Mouse (Mus musculus): Measurements from ENCODE around the gene Zfp329. TPM values are rescaled to one million over a fixed set of nuclear protein-coding genes. Genes with fewer than 3 reads are reported as not detected.
"Not testable (repeated sequence)": the region's sequence is repeated elsewhere in the genome, so short reads cannot be mapped to it uniquely, and the experiment has no call there.

The Zfp329 gene
- polyA plus RNA-seq, 1 experiment from 2014 or later: 13.4 TPM

- Histone ChIP-seq H3K27ac (ENCODE audit: low read depth, low read length) (peak overlapping the region; percentile 78), H3K4me2 (no peak overlapping the region), H3K4me3 (ENCODE audit: low read depth, low read length) (no peak overlapping the region), H3K36me3 (ENCODE audit: control insufficient read depth, insufficient read depth, low read length) (peaks cover 11% of the 10 kb centered on the region), H3K27me3 (ENCODE audit: control insufficient read depth, insufficient read depth, low read length) (no peaks in the 10 kb centered on the region), H3K9me3 (replicated peaks; ENCODE audit: control insufficient read depth, low read length) (peaks cover 7% of the 10 kb centered on the region), H3K4me1 (ENCODE audit: control insufficient read depth, insufficient read depth, low read length) (no peaks in the 10 kb centered on the region), H3K9ac (ENCODE audit: low read depth, low read length) (no peak overlapping the region)
- WGBS (ENCODE audit: insufficient replicate concordance): 66% methylated on average over 1 of the region's 1 CpGs
- ATAC-seq (replicated peaks; ENCODE audit: insufficient number of reproducible peaks, low FRiP score, low TSS enrichment): no peak
These were observed 19.1 kb downstream of the Zfp329 start for GRCm38 (mm10) chr7:12799554-12799953.

- ATAC-seq (replicated peaks; ENCODE audit: insufficient number of reproducible peaks, low FRiP score, low TSS enrichment): no peak
- H3K27me3 ChIP-seq (ENCODE audit: control insufficient read depth, insufficient read depth, low read length): no peaks in the 10 kb centered on the region
- WGBS (ENCODE audit: insufficient replicate concordance): 59% methylated on average over 2 of the region's 2 CpGs
These were observed 20.7 kb downstream of the Zfp329 start for GRCm38 (mm10) chr7:12797971-12798370.

GRCm38 (mm10) chr7:12792624-12793023, 26.0 kb downstream of the Zfp329 start:
- H3K36me3 ChIP-seq (ENCODE audit: control insufficient read depth, insufficient read depth, low read length); H3K27ac ChIP-seq (ENCODE audit: low read depth, low read length); H3K9me3 ChIP-seq (replicated peaks; ENCODE audit: control insufficient read depth, low read length); H3K4me1 ChIP-seq (ENCODE audit: control insufficient read depth, insufficient read depth, low read length); H3K4me3 ChIP-seq (ENCODE audit: low read depth, low read length); ATAC-seq (replicated peaks; ENCODE audit: insufficient number of reproducible peaks, low FRiP score, low TSS enrichment); H3K27me3 ChIP-seq (ENCODE audit: control insufficient read depth, insufficient read depth, low read length); H3K4me2 ChIP-seq; H3K9ac ChIP-seq (ENCODE audit: low read depth, low read length): not testable (repeated sequence)
- WGBS (ENCODE audit: insufficient replicate concordance): 86% methylated on average over 11 of the region's 11 CpGs

More at GRCm38 (mm10) chr7:12797971-12798370, 20.7 kb downstream of the Zfp329 start:
- Histone ChIP-seq H3K9ac (ENCODE audit: low read depth, low read length) (no peak overlapping the region), H3K36me3 (ENCODE audit: control insufficient read depth, insufficient read depth, low read length) (peaks cover 11% of the 10 kb centered on the region), H3K9me3 (replicated peaks; ENCODE audit: control insufficient read depth, low read length) (peaks cover 7% of the 10 kb centered on the region), H3K4me3 (ENCODE audit: low read depth, low read length) (no peak overlapping the region), H3K27ac (ENCODE audit: low read depth, low read length) (no peak overlapping the region), H3K4me1 (ENCODE audit: control insufficient read depth, insufficient read depth, low read length) (no peaks in the 10 kb centered on the region), H3K4me2 (no peak overlapping the region)

- no peak overlapping the region for H3K9ac ChIP-seq (ENCODE audit: low read depth, low read length)
- H3K27ac ChIP-seq (ENCODE audit: low read depth, low read length): no peak overlapping the region
- no peak overlapping the region for H3K4me2 ChIP-seq
- no peaks in the 10 kb centered on the region for H3K27me3 ChIP-seq (ENCODE audit: control insufficient read depth, insufficient read depth, low read length)
- H3K36me3 ChIP-seq (ENCODE audit: control insufficient read depth, insufficient read depth, low read length): no peaks in the 10 kb centered on the region
- H3K4me1 ChIP-seq (ENCODE audit: control insufficient read depth, insufficient read depth, low read length): no peaks in the 10 kb centered on the region
- H3K4me3 ChIP-seq (ENCODE audit: low read depth, low read length): no peak overlapping the region
- 35% methylated on average over 5 of the region's 5 CpGs for WGBS (ENCODE audit: insufficient replicate concordance)
- no peak for ATAC-seq (replicated peaks; ENCODE audit: insufficient number of reproducible peaks, low FRiP score, low TSS enrichment)
- no peaks in the 10 kb centered on the region for H3K9me3 ChIP-seq (replicated peaks; ENCODE audit: control insufficient read depth, low read length)
These were observed 30.6 kb downstream of the Zfp329 start for GRCm38 (mm10) chr7:12788025-12788424.

GRCm38 (mm10) chr7:12787333-12787732, 31.3 kb downstream of the Zfp329 start:
- Histone ChIP-seq H3K4me2 (no peak overlapping the region), H3K36me3 (ENCODE audit: control insufficient read depth, insufficient read depth, low read length) (no peaks in the 10 kb centered on the region), H3K9me3 (replicated peaks; ENCODE audit: control insufficient read depth, low read length) (no peaks in the 10 kb centered on the region), H3K27ac (ENCODE audit: low read depth, low read length) (no peak overlapping the region), H3K4me1 (ENCODE audit: control insufficient read depth, insufficient read depth, low read length) (no peaks in the 10 kb centered on the region), H3K9ac (ENCODE audit: low read depth, low read length) (no peak overlapping the region), H3K4me3 (ENCODE audit: low read depth, low read length) (no peak overlapping the region), H3K27me3 (ENCODE audit: control insufficient read depth, insufficient read depth, low read length) (no peaks in the 10 kb centered on the region)
- no peak for ATAC-seq (replicated peaks; ENCODE audit: insufficient number of reproducible peaks, low FRiP score, low TSS enrichment)
- 74% methylated on average over 6 of the region's 6 CpGs for WGBS (ENCODE audit: insufficient replicate concordance)

GRCm38 (mm10) chr7:12780151-12780830, 38.4 kb downstream of the Zfp329 start:
- Histone ChIP-seq H3K27ac (ENCODE audit: low read depth, low read length) (peak overlapping the region; percentile 35; the same call in 1 of the 2 replicates), H3K4me3 (ENCODE audit: low read depth, low read length) (peak overlapping the region; percentile 76), H3K4me1 (ENCODE audit: control insufficient read depth, insufficient read depth, low read length) (no peaks in the 10 kb centered on the region), H3K36me3 (ENCODE audit: control insufficient read depth, insufficient read depth, low read length) (0 out of 2 replicates have a peak, but pooled peaks cover 1% of the 10 kb centered on the region), H3K9ac (ENCODE audit: low read depth, low read length) (peak overlapping the region; percentile 88), H3K9me3 (replicated peaks; ENCODE audit: control insufficient read depth, low read length) (no peaks in the 10 kb centered on the region), H3K4me2 (peak overlapping the region; percentile 98), H3K27me3 (ENCODE audit: control insufficient read depth, insufficient read depth, low read length) (no peaks in the 10 kb centered on the region)
- WGBS (ENCODE audit: insufficient replicate concordance): 1% methylated on average over 57 of the region's 57 CpGs
- peak; percentile 92 for ATAC-seq (replicated peaks; ENCODE audit: insufficient number of reproducible peaks, low FRiP score, low TSS enrichment)

- Histone ChIP-seq H3K27me3 (ENCODE audit: control insufficient read depth, insufficient read depth, low read length) (no peaks in the 10 kb centered on the region), H3K4me3 (ENCODE audit: low read depth, low read length) (peak overlapping the region; percentile 76), H3K9me3 (replicated peaks; ENCODE audit: control insufficient read depth, low read length) (no peaks in the 10 kb centered on the region), H3K4me2 (peak overlapping the region; percentile 98), H3K9ac (ENCODE audit: low read depth, low read length) (peak overlapping the region; percentile 88), H3K4me1 (ENCODE audit: control insufficient read depth, insufficient read depth, low read length) (no peaks in the 10 kb centered on the region), H3K27ac (ENCODE audit: low read depth, low read length) (no peak overlapping the region), H3K36me3 (ENCODE audit: control insufficient read depth, insufficient read depth, low read length) (peaks cover 6% of the 10 kb centered on the region; the same call in 1 of the 2 replicates)
- 25% methylated on average over 10 of the region's 10 CpGs for WGBS (ENCODE audit: insufficient replicate concordance)
- ATAC-seq (replicated peaks; ENCODE audit: insufficient number of reproducible peaks, low FRiP score, low TSS enrichment): no peak
These were observed 38.9 kb downstream of the Zfp329 start for GRCm38 (mm10) chr7:12779782-12780150.

- Histone ChIP-seq H3K4me1 (ENCODE audit: control insufficient read depth, insufficient read depth, low read length) (no peaks in the 10 kb centered on the region), H3K27me3 (ENCODE audit: control insufficient read depth, insufficient read depth, low read length) (no peaks in the 10 kb centered on the region), H3K27ac (ENCODE audit: low read depth, low read length) (no peak overlapping the region), H3K9me3 (replicated peaks; ENCODE audit: control insufficient read depth, low read length) (no peaks in the 10 kb centered on the region), H3K9ac (ENCODE audit: low read depth, low read length) (no peak overlapping the region), H3K4me3 (ENCODE audit: low read depth, low read length) (no peak overlapping the region), H3K36me3 (ENCODE audit: control insufficient read depth, insufficient read depth, low read length) (peaks cover 12% of the 10 kb centered on the region), H3K4me2 (no peak overlapping the region)
- WGBS (ENCODE audit: insufficient replicate concordance): 82% methylated on average over 5 of the region's 5 CpGs
- no peak for ATAC-seq (replicated peaks; ENCODE audit: insufficient number of reproducible peaks, low FRiP score, low TSS enrichment)
These were observed 39.5 kb downstream of the Zfp329 start for GRCm38 (mm10) chr7:12779141-12779540.

GRCm38 (mm10) chr7:12774606-12775005, 44.1 kb downstream of the Zfp329 start:
- Histone ChIP-seq H3K9ac (ENCODE audit: low read depth, low read length) (no peak overlapping the region), H3K4me1 (ENCODE audit: control insufficient read depth, insufficient read depth, low read length) (no peaks in the 10 kb centered on the region), H3K4me3 (ENCODE audit: low read depth, low read length) (no peak overlapping the region), H3K27me3 (ENCODE audit: control insufficient read depth, insufficient read depth, low read length) (no peaks in the 10 kb centered on the region), H3K27ac (ENCODE audit: low read depth, low read length) (no peak overlapping the region), H3K36me3 (ENCODE audit: control insufficient read depth, insufficient read depth, low read length) (peaks cover 21% of the 10 kb centered on the region), H3K4me2 (no peak overlapping the region), H3K9me3 (replicated peaks; ENCODE audit: control insufficient read depth, low read length) (no peaks in the 10 kb centered on the region)
- no peak for ATAC-seq (replicated peaks; ENCODE audit: insufficient number of reproducible peaks, low FRiP score, low TSS enrichment)
- 81% methylated on average over 1 of the region's 1 CpGs for WGBS (ENCODE audit: insufficient replicate concordance)
